Mouse (Mus musculus): ENCODE measurements around the gene Gstt1.

DNA sequence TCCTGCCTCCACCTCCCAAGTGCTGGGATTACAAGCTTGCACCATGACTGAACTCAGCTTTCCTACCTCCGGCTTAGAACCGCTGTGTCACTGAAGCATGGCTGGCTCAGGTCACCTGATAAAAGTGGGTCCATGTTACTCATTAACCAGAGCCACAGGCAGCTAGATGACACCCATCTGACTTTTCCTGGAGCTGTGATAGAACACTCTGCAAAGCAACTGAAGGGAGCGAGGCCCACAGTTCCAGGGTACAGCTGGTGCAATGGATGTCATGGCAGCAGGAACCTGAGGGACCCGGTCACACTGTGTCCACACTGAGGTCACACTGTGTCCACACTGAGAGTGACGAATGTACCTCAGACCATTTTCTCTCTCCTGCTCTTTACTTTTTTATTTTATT lies 8.5 kb downstream of the Gstt1 start:
- TF ChIP-seq CTCF (IDR thresholded peaks at IDR 0.05; ENCODE audit: borderline replicate concordance, insufficient read depth, low read length) (no peak), POLR2A (IDR thresholded peaks at IDR 0.05; ENCODE audit: low read depth, low read length) (no peak)

All from embryonic fibroblast, embryonic 13.5 days (primary cell).